29 mouse cellular contexts compared by ENCODE assay signal in genomic region chr6:126187400-126187799, GRCm38 (mm10). TPM values are rescaled to one million over a fixed set of nuclear protein-coding genes. Genes with fewer than 3 reads are reported as not detected.
DNase-seq lines count a peak whose midpoint lies in the region; ATAC-seq lines count a peak whose summit lies in the region.
"Had no signal": no experiment of that assay in that cellular context is flagged by ENCODE, and none has a peak within 500 bp of the region (broad histone marks: within the 10 kb centered on the region; RNA-seq: fewer than 3 reads in every experiment).

No protein-coding gene starts in this region.

- intact Hi-C loops in heart, postnatal 25 days (cut with DNase I) = no loop called here

- no peaks in the 10 kb centered on the region for H3K36me3 ChIP-seq in forebrain, embryonic 12.5 days (replicated peaks)
- no peaks in the 10 kb centered on the region for H3K36me3 ChIP-seq in forebrain, embryonic 15.5 days
- H3K36me3 ChIP-seq: embryonic facial prominence, embryonic 10.5 days; embryonic facial prominence, embryonic 13.5 days; G1E; heart, embryonic 12.5 days; heart, embryonic 15.5 days; intestine, embryonic 15.5 days had no signal

- no peak overlapping the region for H3K27ac ChIP-seq in forebrain, embryonic 12.5 days
- no peak overlapping the region for H3K27ac ChIP-seq in forebrain, embryonic 15.5 days (replicated peaks)
- H3K27ac ChIP-seq: embryonic facial prominence, embryonic 10.5 days; embryonic facial prominence, embryonic 13.5 days; heart, embryonic 15.5 days; hindbrain, embryonic 14.5 days; intestine, embryonic 15.5 days had no signal

- no peaks in the 10 kb centered on the region for H3K9me3 ChIP-seq in forebrain, embryonic 12.5 days
- no peaks in the 10 kb centered on the region for H3K9me3 ChIP-seq in forebrain, embryonic 15.5 days
- H3K9me3 ChIP-seq: embryonic facial prominence, embryonic 10.5 days; embryonic facial prominence, embryonic 13.5 days; heart, embryonic 12.5 days; heart, embryonic 15.5 days; intestine, embryonic 15.5 days had no signal

- no peak overlapping the region for H3K9ac ChIP-seq in forebrain, embryonic 12.5 days
- no peak overlapping the region for H3K9ac ChIP-seq in forebrain, embryonic 15.5 days (replicated peaks)
- H3K9ac ChIP-seq: embryonic facial prominence, embryonic 13.5 days; heart, embryonic 12.5 days; heart, embryonic 15.5 days; hindbrain, embryonic 14.5 days; intestine, embryonic 15.5 days had no signal

- no peak overlapping the region for H3K4me2 ChIP-seq in forebrain, embryonic 12.5 days
- H3K4me2 ChIP-seq in forebrain, embryonic 15.5 days (replicated peaks) = no peak overlapping the region
- H3K4me2 ChIP-seq: embryonic facial prominence, embryonic 13.5 days; heart, embryonic 12.5 days; heart, embryonic 15.5 days; hindbrain, embryonic 14.5 days; intestine, embryonic 15.5 days had no signal

- H3K4me3 ChIP-seq in forebrain, embryonic 12.5 days (replicated peaks) = no peak overlapping the region
- H3K4me3 ChIP-seq in forebrain, embryonic 15.5 days = no peak overlapping the region
- H3K4me3 ChIP-seq: embryonic facial prominence, embryonic 10.5 days; embryonic facial prominence, embryonic 13.5 days; erythroblast, embryonic 14.5 days; heart, embryonic 12.5 days; heart, embryonic 15.5 days; intestine, embryonic 15.5 days had no signal

- H3K27me3 ChIP-seq in forebrain, embryonic 12.5 days = 0 out of 2 replicates have a peak, but pooled peaks cover 5% of the 10 kb centered on the region
- no peaks in the 10 kb centered on the region for H3K27me3 ChIP-seq in forebrain, embryonic 15.5 days
- H3K27me3 ChIP-seq: embryonic facial prominence, embryonic 13.5 days; heart, embryonic 12.5 days; heart, embryonic 15.5 days; intestine, embryonic 15.5 days; Patski had no signal

- peak; percentile 60; the same call in 1 of the 2 replicates for ATAC-seq in forebrain, embryonic 12.5 days (ENCODE audit: low FRiP score)
- ATAC-seq in forebrain, embryonic 15.5 days (replicated peaks) = no peak
- ATAC-seq: intestine, embryonic 15.5 days; Patski had no signal

- WGBS in forebrain, embryonic 12.5 days = 22% methylated on average over 8 of the region's 8 CpGs
- WGBS in forebrain, embryonic 15.5 days = 10% methylated on average over 8 of the region's 8 CpGs

- DNase-seq in heart, adult 11 months = peak; percentile 22
- no peak for DNase-seq in heart, postnatal 25 days (ENCODE audit: low spot score)
- peak; percentile 52 for DNase-seq in retina, postnatal 1 day
- DNase-seq in retina, embryonic 14.5 days (ENCODE audit: low spot score) = no peak
- DNase-seq in spleen, postnatal 14 days (ENCODE audit: low spot score in 2 of 2) = no peak
- DNase-seq: adrenal gland, postnatal 14 days; B cell, adult 2 months; cerebellum, adult 11-12 months; cerebellum, adult 8-10 months; cerebellum, postnatal 10 days; cerebellum, postnatal 36 days; embryo, embryonic 11 days; gastrocnemius, postnatal 25 days; heart, postnatal 10 days; heart, postnatal 4 days; kidney, adult 11 months; kidney, adult 8-10 months had no signal

- no peaks in the 10 kb centered on the region for H3K4me1 ChIP-seq in forebrain, embryonic 12.5 days
- no peaks in the 10 kb centered on the region for H3K4me1 ChIP-seq in forebrain, embryonic 15.5 days
- H3K4me1 ChIP-seq: embryonic facial prominence, embryonic 10.5 days; heart, embryonic 12.5 days; heart, embryonic 15.5 days; intestine, embryonic 15.5 days had no signal

RNA-seq across cellular contexts. Expression of gene Ntf3, which starts 20.7 kb away (rescaled TPM):
- 2.8 and 3.2 TPM in 2 replicates for polyA plus RNA-seq in forebrain, embryonic 12.5 days (2016; fragmentation: Nextera tagmentation; extraction: Ambion mirVana)
- 5.0 and 7.0 TPM in 2 replicates for polyA plus RNA-seq in forebrain, embryonic 15.5 days (2015; fragmentation: Nextera tagmentation; extraction: Ambion mirVana)
- 1 to 10 TPM; 2.8 to 5.2 TPM for total RNA-seq in heart, postnatal 25 days (2021)
- total RNA-seq: CH12.LX, G1E had no signal
- polyA plus RNA-seq: erythroblast, embryonic 14.5 days; G1E; Patski had no signal

Comparison
In these comparisons a context has a peak if more than half of its experiments do, and no peak if none do; other contexts are left out.
1. DNase-seq: peak in heart, adult 11 months (single experiment) and retina, postnatal 1 day (single experiment); none in heart, postnatal 25 days (single experiment), retina, embryonic 14.5 days (single experiment) and spleen, postnatal 14 days (0 of 2).